Mouse (Mus musculus) E14TG2a.4 (cell line): ENCODE data around the gene Col25a1.

Source experiments
- CTCF ChIP-seq: conservative IDR thresholded peaks from 2 replicates; pipeline ENCODE4 v1.5.1; 2014; ENCODE audit warnings: low read length
- NANOG ChIP-seq: IDR thresholded peaks from 2 replicates; pipeline ENCODE4 v1.6.1; 2014; ENCODE audit warnings: borderline replicate concordance, low read length, mixed read lengths
- POU5F1 ChIP-seq: IDR thresholded peaks from 2 replicates; pipeline ENCODE4 v1.6.1; 2014; ENCODE audit warnings: low read length, borderline replicate concordance

GRCm38 (mm10) chr3:130366917-130367610 lies 235.8 kb downstream of the Col25a1 start:
- TF ChIP-seq CTCF: no peak
- no peak for TF ChIP-seq NANOG
- TF ChIP-seq POU5F1: no peak
